Mouse (Mus musculus) urinary bladder, adult 2 months (tissue): ENCODE data around the gene Man2c1. TPM values are rescaled to one million over a fixed set of nuclear protein-coding genes. Genes with fewer than 3 reads are reported as not detected.

Source experiments
- DNase-seq: peaks from one replicate; pipeline ENCODE4 v3.0.0; 2022; ENCODE audit warnings: low spot score
- polyA plus RNA-seq: library from polyadenylated mRNA; depleted of rRNA; stranded (reverse); fragments of >200 nt; gene quantifications from 2 replicates; pipeline ENCODE4 v1.2.3, GENCODE M21; 2012; rRNA removed

The Man2c1 gene
- polyA plus RNA-seq, 1 experiment, result 135 TPM

- no peak for DNase-seq
These were observed 27.0 kb downstream of the Man2c1 start for GRCm38 (mm10) chr9:57157499-57157898.

- DNase-seq, result no peak
These were observed 27.6 kb downstream of the Man2c1 start, which contains the start of gene Commd4 for GRCm38 (mm10) chr9:57158013-57158470. Gene Commd4, minus strand, starts transcription at chr9:57158331.

- DNase-seq, result no peak
These were observed 28.0 kb downstream of the Man2c1 start for GRCm38 (mm10) chr9:57158506-57158905.

GRCm38 (mm10) chr9:57162496-57162895 is 32.0 kb downstream of the Man2c1 start:
- DNase-seq, result no peak

- DNase-seq, result no peak
These were observed 32.6 kb downstream of the Man2c1 start for GRCm38 (mm10) chr9:57163137-57163536.

- no peak for DNase-seq
These were observed 35.7 kb downstream of the Man2c1 start for GRCm38 (mm10) chr9:57166173-57166572.

GRCm38 (mm10) chr9:57168411-57168810 is 37.9 kb downstream of the Man2c1 start:
- no peak for DNase-seq

Other genes with a start within 250 kb of the Man2c1 start
- 21.3 and 24.1 TPM in 2 replicates for gene Snx33, start 202.3 kb upstream of the Man2c1 start, polyA plus RNA-seq
- gene Imp3, start 193.2 kb upstream of the Man2c1 start, polyA plus RNA-seq, result 121 and 136 TPM in 2 replicates
- gene Snupn, start 179.8 kb upstream of the Man2c1 start, polyA plus RNA-seq, result 11.3 and 13.0 TPM in 2 replicates
- 26.2 TPM in 2 replicates for gene Ptpn9, start 135.8 kb upstream of the Man2c1 start, polyA plus RNA-seq
- gene Sin3a, start 58.6 kb upstream of the Man2c1 start, polyA plus RNA-seq, result 32.3 TPM in 2 replicates
- 13.0 and 15.3 TPM in 2 replicates for gene Neil1, start 17.6 kb downstream of the Man2c1 start, polyA plus RNA-seq
- gene Commd4, start 27.6 kb downstream of the Man2c1 start, polyA plus RNA-seq, result 92.3 and 124 TPM in 2 replicates
- gene Trcg1, start 105.9 kb downstream of the Man2c1 start, polyA plus RNA-seq, result not detected in 2 replicates
- 4.6 and 10.7 TPM in 2 replicates for gene 1700017B05Rik, start 131.9 kb downstream of the Man2c1 start, polyA plus RNA-seq